21 mouse cellular contexts compared by ENCODE assay signal in genomic region chr7:119727621-119728020, GRCm38 (mm10). TPM values are rescaled to one million over a fixed set of nuclear protein-coding genes. Genes with fewer than 3 reads are reported as not detected.
DNase-seq lines count a peak whose midpoint lies in the region; TF ChIP-seq lines count a peak whose summit lies in the region.
"Had no signal": no experiment of that assay in that cellular context is flagged by ENCODE, and none has a peak within 500 bp of the region (broad histone marks: within the 10 kb centered on the region; RNA-seq: fewer than 3 reads in every experiment).

No protein-coding gene starts in this region.

- H3K27ac ChIP-seq in layer of hippocampus, adult 2 months: peak overlapping the region; percentile 54
- H3K27ac ChIP-seq: embryonic facial prominence, embryonic 12.5 days; forebrain, embryonic 15.5 days; heart, embryonic 15.5 days; hindbrain, embryonic 13.5 days; intestine, embryonic 15.5 days had no signal

- DNase-seq in adrenal gland, adult (ENCODE audit: inconsistent age in 2 of 2, low spot score in 1 of 2): peak; percentile 57 to 61
- no peak for DNase-seq in adrenal gland, postnatal 10 days
- DNase-seq in layer of hippocampus, adult 2 months (ENCODE audit: low spot score in 2 of 2): no peak
- DNase-seq in layer of hippocampus, postnatal 14 days (ENCODE audit: low spot score in 2 of 2): no peak
- peak; percentile 37 for DNase-seq in adrenal gland, postnatal 14 days
- no peak for DNase-seq in cerebellum, adult 11-12 months
- DNase-seq in spleen, adult 12 weeks (ENCODE audit: low spot score): no peak
- DNase-seq: cerebellum, adult 18-20 months; cerebellum, postnatal 10 days; gastrocnemius, postnatal 10 days; heart, adult 18-20 months; heart, postnatal 14 days; kidney, adult 2 months had no signal

- no peak overlapping the region for H3K4me3 ChIP-seq in layer of hippocampus, adult 2 months
- H3K4me3 ChIP-seq: embryonic facial prominence, embryonic 12.5 days; forebrain, embryonic 15.5 days; heart, embryonic 15.5 days; hindbrain, embryonic 13.5 days; intestine, embryonic 15.5 days had no signal

- TF ChIP-seq CTCF in layer of hippocampus, adult 2 months (conservative IDR thresholded peaks at IDR 0.05): no peak

RNA-seq across cellular contexts. Expression of gene Thumpd1, which starts 7.0 kb away (rescaled TPM):
- 10 to 100 TPM; 30.7 to 32.3 TPM for total RNA-seq in adrenal gland, postnatal 10 days (2021)
- 10 to 100 TPM; 44.9 to 49.2 TPM for total RNA-seq in layer of hippocampus, adult 2 months (2021)
- 10 to 100 TPM; 38.3 to 38.8 TPM for total RNA-seq in layer of hippocampus, postnatal 14 days (2021)
- total RNA-seq in adrenal gland, postnatal 14 days (2021): 34.4 and 36.7 TPM in 2 replicates

RNA-seq across cellular contexts. Expression of gene Acsm3, which starts 33.1 kb away (rescaled TPM):
- 10 to 100 TPM; 23.5 to 31.0 TPM for total RNA-seq in adrenal gland, postnatal 10 days (2021)
- total RNA-seq in layer of hippocampus, adult 2 months (2021): under 1 TPM in 1 of 2 experiments, not detected in 1; 0.12 TPM
- total RNA-seq in layer of hippocampus, postnatal 14 days (2021): not detected
- total RNA-seq in adrenal gland, postnatal 14 days (2021): 52.8 and 59.7 TPM in 2 replicates
- total RNA-seq: ES-E14; gastrocnemius, postnatal 4 days; hematopoietic stem cell, adult 5-6 weeks had no signal

RNA-seq across cellular contexts. Expression of gene Acsm4, which starts 37.8 kb away (rescaled TPM):
- not detected for total RNA-seq in adrenal gland, postnatal 10 days (2021)
- not detected for total RNA-seq in layer of hippocampus, adult 2 months (2021)
- total RNA-seq in layer of hippocampus, postnatal 14 days (2021): not detected
- total RNA-seq in adrenal gland, postnatal 14 days (2021): not detected in 2 replicates
- total RNA-seq: gastrocnemius, postnatal 10 days; gastrocnemius, postnatal 4 days; heart, adult 18-20 months; heart, postnatal 14 days; hematopoietic stem cell, adult 5-6 weeks had no signal

Comparison
In these comparisons a context has a peak if more than half of its experiments do, and no peak if none do; other contexts are left out.
1. DNase-seq: peak in adrenal gland, adult (2 of 2) and adrenal gland, postnatal 14 days (single experiment); none in adrenal gland, postnatal 10 days (single experiment), layer of hippocampus, adult 2 months (0 of 2), layer of hippocampus, postnatal 14 days (0 of 2), cerebellum, adult 11-12 months (single experiment) and spleen, adult 12 weeks (single experiment).
2. RNA of gene Acsm3, which starts 33.1 kb away (total RNA-seq): 52.8 to 59.7 TPM in adrenal gland, postnatal 14 days and 23.5 to 31.0 TPM in adrenal gland, postnatal 10 days; 0.12 TPM in layer of hippocampus, adult 2 months and not detected in layer of hippocampus, postnatal 14 days; every median in the first group is over 10 times any median in the second.